Mouse (Mus musculus): ENCODE measurements at regions not wholly inside any gene's neighbourhood (a gene's known extent, or its start where the extent isn't known, plus 50 kb on each side); places are given as distances from the start of the nearest gene placed in this dataset.

GRCm38 (mm10) chr1:28144824-28145223 is 635.2 kb downstream of the Gm597 start:
- DNase-seq (ENCODE audit: low spot score) (no peak), ATAC-seq (no peak)
- no peak for TF ChIP-seq CTCF (IDR thresholded peaks at IDR 0.05)
- no peak for TF ChIP-seq EP300 (IDR thresholded peaks at IDR 0.05)
- Histone ChIP-seq H3K4me1 (ENCODE audit: insufficient read depth, low read depth, low read length) (no peaks in the 10 kb centered on the region), H3K9ac (replicated peaks; ENCODE audit: low read depth) (no peak overlapping the region), H3K36me3 (ENCODE audit: insufficient read depth, low read length) (no peaks in the 10 kb centered on the region), H3K4me3 (ENCODE audit: low read depth, low read length) (no peak overlapping the region), H3K27me3 (replicated peaks; ENCODE audit: insufficient read depth, low read length) (no peaks in the 10 kb centered on the region), H3K4me2 (replicated peaks; ENCODE audit: low read depth, low read length) (no peak overlapping the region), H3K9me3 (ENCODE audit: low read length) (no peaks in the 10 kb centered on the region), H3K27ac (ENCODE audit: low read length) (no peak overlapping the region)
- 50% methylated on average over 4 of the region's 4 CpGs for WGBS

GRCm38 (mm10) chr1:28102021-28102526 is 678.0 kb downstream of the Gm597 start:
- Histone ChIP-seq H3K36me3 (ENCODE audit: insufficient read depth, low read length) (no peaks in the 10 kb centered on the region), H3K27me3 (replicated peaks; ENCODE audit: insufficient read depth, low read length) (no peaks in the 10 kb centered on the region), H3K9ac (replicated peaks; ENCODE audit: low read depth) (no peak overlapping the region), H3K4me3 (ENCODE audit: low read depth, low read length) (no peak overlapping the region), H3K27ac (ENCODE audit: low read length) (no peak overlapping the region), H3K4me1 (ENCODE audit: insufficient read depth, low read depth, low read length) (no peaks in the 10 kb centered on the region), H3K4me2 (replicated peaks; ENCODE audit: low read depth, low read length) (no peak overlapping the region), H3K9me3 (ENCODE audit: low read length) (no peaks in the 10 kb centered on the region)
- 85% methylated on average over 2 of the region's 2 CpGs for WGBS
- ATAC-seq (no peak), DNase-seq (ENCODE audit: low spot score) (no peak)
- TF ChIP-seq EP300 (IDR thresholded peaks at IDR 0.05) (no peak), CTCF (IDR thresholded peaks at IDR 0.05) (no peak)

- Histone ChIP-seq H3K27me3 (replicated peaks; ENCODE audit: insufficient read depth, low read length) (no peaks in the 10 kb centered on the region), H3K27ac (ENCODE audit: low read length) (no peak overlapping the region), H3K4me2 (replicated peaks; ENCODE audit: low read depth, low read length) (no peak overlapping the region), H3K4me3 (ENCODE audit: low read depth, low read length) (no peak overlapping the region), H3K9ac (replicated peaks; ENCODE audit: low read depth) (no peak overlapping the region), H3K36me3 (ENCODE audit: insufficient read depth, low read length) (no peaks in the 10 kb centered on the region), H3K4me1 (ENCODE audit: insufficient read depth, low read depth, low read length) (no peaks in the 10 kb centered on the region), H3K9me3 (ENCODE audit: low read length) (no peaks in the 10 kb centered on the region)
- no peak for DNase-seq (ENCODE audit: low spot score)
- ATAC-seq: no peak
- WGBS: 73% methylated on average over 3 of the region's 3 CpGs
- no peak for TF ChIP-seq CTCF (IDR thresholded peaks at IDR 0.05)
- no peak for TF ChIP-seq EP300 (IDR thresholded peaks at IDR 0.05)
These were observed 695.6 kb downstream of the Gm597 start for GRCm38 (mm10) chr1:28084456-28084855.

GRCm38 (mm10) chr1:28053980-28054379 is 726.1 kb downstream of the Gm597 start:
- Histone ChIP-seq H3K4me3 (ENCODE audit: low read depth, low read length) (no peak overlapping the region), H3K9me3 (ENCODE audit: low read length) (no peaks in the 10 kb centered on the region), H3K4me2 (replicated peaks; ENCODE audit: low read depth, low read length) (no peak overlapping the region), H3K9ac (replicated peaks; ENCODE audit: low read depth) (no peak overlapping the region), H3K36me3 (ENCODE audit: insufficient read depth, low read length) (no peaks in the 10 kb centered on the region), H3K27ac (ENCODE audit: low read length) (no peak overlapping the region), H3K4me1 (ENCODE audit: insufficient read depth, low read depth, low read length) (no peaks in the 10 kb centered on the region), H3K27me3 (replicated peaks; ENCODE audit: insufficient read depth, low read length) (no peaks in the 10 kb centered on the region)
- ATAC-seq (no peak), DNase-seq (ENCODE audit: low spot score) (peak; percentile 44)
- WGBS: 58% methylated on average over 4 of the region's 4 CpGs
- no peak for TF ChIP-seq CTCF (IDR thresholded peaks at IDR 0.05)
- no peak for TF ChIP-seq EP300 (IDR thresholded peaks at IDR 0.05)

- Histone ChIP-seq H3K36me3 (ENCODE audit: insufficient read depth, low read length) (no peaks in the 10 kb centered on the region), H3K9me3 (ENCODE audit: low read length) (no peaks in the 10 kb centered on the region), H3K4me2 (replicated peaks; ENCODE audit: low read depth, low read length) (no peak overlapping the region), H3K4me1 (ENCODE audit: insufficient read depth, low read depth, low read length) (no peaks in the 10 kb centered on the region), H3K9ac (replicated peaks; ENCODE audit: low read depth) (no peak overlapping the region), H3K27me3 (replicated peaks; ENCODE audit: insufficient read depth, low read length) (no peaks in the 10 kb centered on the region), H3K27ac (ENCODE audit: low read length) (no peak overlapping the region), H3K4me3 (ENCODE audit: low read depth, low read length) (no peak overlapping the region)
- no peak for ATAC-seq
- 34% methylated on average over 2 of the region's 2 CpGs for WGBS
- DNase-seq (ENCODE audit: low spot score): peak; percentile 14
- no peak for TF ChIP-seq CTCF (IDR thresholded peaks at IDR 0.05)
- no peak for TF ChIP-seq EP300 (IDR thresholded peaks at IDR 0.05)
These were observed 732.1 kb downstream of the Gm597 start for GRCm38 (mm10) chr1:28047964-28048363.

- ATAC-seq: no peak
These were observed 732.7 kb downstream of the Gm597 start for GRCm38 (mm10) chr1:28047379-28047778.

GRCm38 (mm10) chr1:28045695-28046094 is 734.4 kb downstream of the Gm597 start:
- H3K27me3 ChIP-seq (replicated peaks; ENCODE audit: insufficient read depth, low read length): no peaks in the 10 kb centered on the region
- no peak overlapping the region for H3K9ac ChIP-seq (replicated peaks; ENCODE audit: low read depth)
- no peak for TF ChIP-seq CTCF (IDR thresholded peaks at IDR 0.05)
- no peak for TF ChIP-seq EP300 (IDR thresholded peaks at IDR 0.05)
- H3K36me3 ChIP-seq (ENCODE audit: insufficient read depth, low read length): no peaks in the 10 kb centered on the region
- WGBS: 76% methylated on average over 1 of the region's 1 CpGs
- ATAC-seq: no peak
- H3K27ac ChIP-seq (ENCODE audit: low read length): no peak overlapping the region
- no peaks in the 10 kb centered on the region for H3K4me1 ChIP-seq (ENCODE audit: insufficient read depth, low read depth, low read length)
- no peak for DNase-seq (ENCODE audit: low spot score)
- H3K4me2 ChIP-seq (replicated peaks; ENCODE audit: low read depth, low read length): no peak overlapping the region
- no peak overlapping the region for H3K4me3 ChIP-seq (ENCODE audit: low read depth, low read length)
- no peaks in the 10 kb centered on the region for H3K9me3 ChIP-seq (ENCODE audit: low read length)

More at GRCm38 (mm10) chr1:28047379-28047778, 732.7 kb downstream of the Gm597 start:
- DNase-seq (ENCODE audit: low spot score): no peak
- Histone ChIP-seq H3K36me3 (ENCODE audit: insufficient read depth, low read length) (no peaks in the 10 kb centered on the region), H3K27me3 (replicated peaks; ENCODE audit: insufficient read depth, low read length) (no peaks in the 10 kb centered on the region), H3K4me1 (ENCODE audit: insufficient read depth, low read depth, low read length) (no peaks in the 10 kb centered on the region), H3K9ac (replicated peaks; ENCODE audit: low read depth) (no peak overlapping the region), H3K9me3 (ENCODE audit: low read length) (no peaks in the 10 kb centered on the region), H3K27ac (ENCODE audit: low read length) (no peak overlapping the region), H3K4me3 (ENCODE audit: low read depth, low read length) (no peak overlapping the region), H3K4me2 (replicated peaks; ENCODE audit: low read depth, low read length) (no peak overlapping the region)
- TF ChIP-seq CTCF (IDR thresholded peaks at IDR 0.05) (no peak), EP300 (IDR thresholded peaks at IDR 0.05) (no peak)
